Mouse (Mus musculus) heart, embryonic 10.5 days (tissue): Measurements from ENCODE around the gene Sept11. TPM values are rescaled to one million over a fixed set of nuclear protein-coding genes. Genes with fewer than 3 reads are reported as not detected.
A peak's percentile ranks its signal among the peaks of the same experiment; 100 is the strongest.

ENCODE experiments used
- DNase-seq: peaks from one replicate; pipeline ENCODE4 v3.0.0-alpha.2; 2017; ENCODE audit warnings: low spot score
- H3K27ac ChIP-seq: fragments of 300-500 bp; sonication (generic); 2 replicates; pipeline ENCODE4 v1.5.1; 2016; ENCODE audit warnings: mild to moderate bottlenecking
- H3K27me3 ChIP-seq: fragments of 300-500 bp; sonication (generic); 2 replicates; pipeline ENCODE4 v1.6.1; 2016; ENCODE audit warnings: mild to moderate bottlenecking; ENCODE audit not compliant: poor library complexity, insufficient read depth, severe bottlenecking
- H3K36me3 ChIP-seq: fragments of 300-500 bp; sonication (generic); 2 replicates; pipeline ENCODE4 v1.6.1; 2016; ENCODE audit warnings: mild to moderate bottlenecking, moderate library complexity
- H3K4me1 ChIP-seq: fragments of 300-500 bp; sonication (generic); 2 replicates; pipeline ENCODE4 v1.6.1; 2016; ENCODE audit warnings: mild to moderate bottlenecking
- H3K4me3 ChIP-seq: fragments of 300-500 bp; sonication (generic); 2 replicates; pipeline ENCODE4 v1.5.1; 2016; ENCODE audit warnings: mild to moderate bottlenecking, moderate library complexity
- H3K9me3 ChIP-seq: fragments of 300-500 bp; sonication (generic); 2 replicates; pipeline ENCODE4 v1.6.1; 2016; ENCODE audit warnings: mild to moderate bottlenecking, moderate library complexity
- WGBS: fragments of 180-500 bp; shearing (Covaris S2); methylation state at CpG from one replicate; pipeline ENCODE4 v1.1.7; 2016; 5-methylcytosine and 5-hydroxymethylcytosine counted together
- polyA plus RNA-seq: library from polyadenylated mRNA; unstranded; fragments of >200 nt; fragmentation: Nextera tagmentation; extraction: Ambion mirVana; gene quantifications from 2 replicates; pipeline ENCODE4 v1.2.1, GENCODE M21; 2016

Gene Sept11
- polyA plus RNA-seq, 1 experiment from 2014 or later: 153 TPM

DNA sequence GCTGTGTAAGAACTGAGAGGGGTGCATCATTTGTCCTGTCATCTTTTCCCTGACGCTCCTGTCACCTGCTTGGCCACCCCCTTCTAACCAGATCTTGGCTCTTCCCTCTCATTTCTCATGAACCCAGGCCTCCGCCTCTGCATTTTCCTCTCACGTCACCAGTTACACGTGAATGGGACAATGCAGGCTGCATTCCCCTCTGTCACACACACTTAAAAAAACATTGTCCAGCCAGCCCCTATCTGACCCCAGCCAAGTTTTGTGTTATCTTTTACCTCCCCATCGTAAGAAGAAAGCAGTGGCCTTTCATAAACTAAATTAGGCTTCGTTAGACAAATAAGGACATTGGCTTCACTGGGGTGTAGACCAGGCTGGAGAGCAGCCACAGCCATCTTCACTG, 79.3 kb downstream of the Sept11 start:
- DNase-seq: no peak
- WGBS: 45% methylated on average over 6 of the region's 6 CpGs
- H3K36me3 ChIP-seq: peaks cover 65% of the 10 kb centered on the region

DNA sequence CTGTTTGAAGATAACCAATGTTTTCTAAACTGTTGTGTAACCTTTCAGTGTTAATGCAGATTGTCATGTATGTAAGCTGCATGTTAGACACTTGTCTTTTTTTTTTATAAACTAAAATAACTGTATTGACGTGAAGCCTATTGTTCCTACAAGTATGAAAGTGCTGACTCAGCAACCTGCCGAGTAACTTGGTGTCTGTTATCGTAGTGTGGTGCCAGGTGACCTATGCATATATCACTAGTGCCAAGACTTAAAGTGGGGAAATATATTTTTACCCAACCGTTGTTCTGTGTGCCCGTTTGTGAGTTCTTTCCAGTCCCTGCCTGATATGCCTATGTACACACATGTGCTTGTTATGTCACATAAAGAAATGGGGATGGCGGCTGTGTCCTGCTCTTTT, 81.4 kb downstream of the Sept11 start:
- Histone ChIP-seq H3K4me1 (peaks cover 12% of the 10 kb centered on the region; the same call in 1 of the 2 replicates), H3K36me3 (peaks cover 60% of the 10 kb centered on the region), H3K27me3 (no peaks in the 10 kb centered on the region), H3K9me3 (no peaks in the 10 kb centered on the region), H3K4me3 (no peak overlapping the region), H3K27ac (no peak overlapping the region)
- WGBS: 89% methylated on average over 6 of the region's 6 CpGs
- no peak for DNase-seq

More for the DNA sequence above, 79.3 kb downstream of the Sept11 start:
- Histone ChIP-seq H3K27me3 (no peaks in the 10 kb centered on the region), H3K4me1 (peaks cover 12% of the 10 kb centered on the region; the same call in 1 of the 2 replicates), H3K4me3 (no peak overlapping the region), H3K9me3 (no peaks in the 10 kb centered on the region), H3K27ac (peak overlapping the region; percentile 33; the same call in 1 of the 2 replicates)

DNA sequence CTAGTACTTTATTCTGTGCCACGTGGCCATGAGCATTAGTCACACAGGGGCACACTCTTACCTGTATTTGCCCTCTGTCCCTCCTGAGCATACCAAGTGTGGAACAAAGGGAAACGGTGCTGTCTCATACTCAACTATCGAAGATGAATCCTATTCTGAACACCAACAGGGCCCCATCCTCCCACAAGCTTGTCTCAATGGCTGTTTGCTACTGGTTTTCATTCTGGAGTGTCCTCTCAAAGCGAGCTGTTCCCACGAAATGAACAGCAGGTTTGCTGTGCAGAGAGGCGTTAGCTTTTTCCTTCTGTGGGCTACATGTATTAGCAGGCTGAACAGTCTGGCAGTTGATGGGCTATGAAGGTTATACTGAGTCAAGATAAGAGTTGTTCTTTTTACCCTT, 85.4 kb downstream of the Sept11 start:
- no peak overlapping the region for H3K27ac ChIP-seq
- 87% methylated on average over 6 of the region's 6 CpGs for WGBS
- peaks cover 54% of the 10 kb centered on the region for H3K36me3 ChIP-seq
- no peaks in the 10 kb centered on the region for H3K4me1 ChIP-seq
- H3K9me3 ChIP-seq: no peaks in the 10 kb centered on the region
- no peak for DNase-seq
- no peak overlapping the region for H3K4me3 ChIP-seq
- no peaks in the 10 kb centered on the region for H3K27me3 ChIP-seq

DNA sequence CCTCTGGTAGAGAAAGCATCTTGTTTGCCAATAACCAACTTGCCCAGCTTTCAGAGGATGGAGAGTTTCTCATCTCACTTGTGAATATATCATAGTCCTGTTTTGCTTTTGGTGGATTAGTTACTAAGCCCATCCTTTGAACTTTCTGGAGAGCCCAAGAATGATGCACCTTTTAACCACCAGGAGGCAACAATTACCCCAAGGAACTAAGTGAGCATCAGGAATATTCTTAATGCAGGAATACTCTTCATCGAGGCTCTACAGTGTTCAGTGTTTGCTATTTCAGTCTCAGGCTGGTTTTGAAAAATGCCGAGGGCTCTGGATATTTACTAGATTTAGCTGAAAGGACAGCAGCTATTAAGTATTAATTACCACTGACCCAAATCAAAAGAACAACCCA, 87.0 kb downstream of the Sept11 start:
- Histone ChIP-seq H3K9me3 (no peaks in the 10 kb centered on the region), H3K36me3 (peaks cover 58% of the 10 kb centered on the region), H3K27me3 (no peaks in the 10 kb centered on the region), H3K4me1 (no peaks in the 10 kb centered on the region), H3K27ac (no peak overlapping the region), H3K4me3 (no peak overlapping the region)
- no peak for DNase-seq
- 60% methylated on average over 2 of the region's 2 CpGs for WGBS

DNA sequence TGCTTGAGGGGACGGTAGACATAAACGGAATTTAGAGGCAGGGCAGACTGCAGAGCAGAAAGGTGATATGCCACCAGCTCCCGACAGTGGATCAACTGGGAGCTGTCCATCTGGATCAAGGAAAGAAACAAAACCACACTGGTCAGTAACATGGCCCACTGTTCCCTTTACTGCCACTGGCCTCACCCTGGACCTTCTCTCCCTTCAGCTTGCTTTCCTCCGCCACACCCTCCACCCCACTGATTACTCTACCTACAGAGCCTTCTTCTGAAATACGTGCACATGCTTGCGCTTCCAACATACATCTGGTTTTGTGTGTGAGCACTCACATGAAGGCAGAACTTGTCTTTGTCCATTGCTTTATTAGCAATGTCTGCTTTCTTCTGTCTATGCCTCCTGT, 90.1 kb downstream of the Sept11 start:
- 88% methylated on average over 6 of the region's 6 CpGs for WGBS
- Histone ChIP-seq H3K27ac (no peak overlapping the region), H3K4me1 (no peaks in the 10 kb centered on the region), H3K9me3 (no peaks in the 10 kb centered on the region), H3K27me3 (no peaks in the 10 kb centered on the region), H3K4me3 (no peak overlapping the region), H3K36me3 (peaks cover 68% of the 10 kb centered on the region)
- DNase-seq: no peak

DNA sequence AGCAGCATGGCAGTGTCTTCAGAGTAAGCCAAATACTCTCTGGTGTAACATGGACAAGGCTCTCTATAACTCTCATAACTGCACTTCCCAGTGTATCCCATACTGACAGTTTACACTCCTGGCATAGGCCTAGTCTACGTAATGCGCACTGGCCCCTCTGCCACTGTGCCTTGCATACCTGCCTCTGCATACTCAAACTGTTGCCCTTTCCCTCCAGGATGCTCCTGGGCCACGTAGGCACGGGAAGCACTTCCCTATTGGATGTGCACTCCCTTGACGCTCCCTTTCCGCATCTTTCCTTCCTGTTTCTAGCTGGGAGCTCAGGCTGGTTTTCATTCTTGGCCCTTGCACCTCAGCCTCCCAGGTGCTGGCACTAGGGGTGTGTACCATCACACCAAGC, 91.3 kb downstream of the Sept11 start:
- no peak for DNase-seq
- Histone ChIP-seq H3K9me3 (no peaks in the 10 kb centered on the region), H3K27me3 (no peaks in the 10 kb centered on the region), H3K36me3 (peaks cover 76% of the 10 kb centered on the region), H3K4me1 (no peaks in the 10 kb centered on the region), H3K4me3 (no peak overlapping the region), H3K27ac (no peak overlapping the region)
- WGBS: 84% methylated on average over 6 of the region's 6 CpGs

DNA sequence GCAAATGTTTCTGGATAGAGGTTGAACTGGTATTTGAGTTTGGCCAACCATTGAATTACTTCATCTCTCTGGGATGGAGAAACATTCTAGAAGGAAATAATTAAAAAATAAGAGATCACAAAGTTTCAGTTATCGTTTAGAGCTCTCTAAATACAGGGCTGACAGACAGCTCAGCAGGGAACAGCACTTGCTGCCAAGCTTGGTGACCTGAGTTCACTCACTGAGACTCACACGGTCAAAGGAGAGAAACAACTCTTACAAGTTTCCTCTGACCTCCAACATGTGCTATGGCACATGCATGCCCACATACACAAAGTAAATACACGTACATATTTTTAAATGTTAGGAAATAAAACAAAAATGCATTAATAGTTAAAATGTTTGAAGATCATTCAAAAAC, 96.4 kb downstream of the Sept11 start:
- 82% methylated on average over 3 of the region's 3 CpGs for WGBS
- H3K9me3 ChIP-seq: no peaks in the 10 kb centered on the region
- no peak overlapping the region for H3K4me3 ChIP-seq
- H3K4me1 ChIP-seq: no peaks in the 10 kb centered on the region
- peaks cover 54% of the 10 kb centered on the region for H3K36me3 ChIP-seq
- no peak overlapping the region for H3K27ac ChIP-seq
- DNase-seq: no peak
- no peaks in the 10 kb centered on the region for H3K27me3 ChIP-seq

DNA sequence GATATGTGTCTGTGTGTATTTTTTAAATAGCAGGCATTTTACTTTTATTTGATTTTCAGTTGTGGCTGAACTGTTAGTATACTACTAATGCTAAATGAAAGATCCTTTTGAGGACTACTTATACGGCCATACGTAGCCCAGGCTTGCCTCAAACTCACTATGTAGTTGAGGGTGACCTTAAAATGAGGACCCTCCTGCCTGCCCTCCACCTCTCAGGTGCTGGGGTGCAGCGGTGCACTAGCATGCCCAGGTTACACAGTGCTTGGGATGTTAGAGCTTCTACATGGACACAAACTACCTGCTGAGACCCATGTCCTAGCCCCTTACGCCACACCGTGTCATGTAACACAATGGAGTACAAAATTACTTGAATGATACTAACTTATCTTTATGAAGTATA, 97.2 kb downstream of the Sept11 start:
- 92% methylated on average over 5 of the region's 5 CpGs for WGBS
- H3K4me3 ChIP-seq: no peak overlapping the region
- no peak for DNase-seq
- no peak overlapping the region for H3K27ac ChIP-seq
- no peaks in the 10 kb centered on the region for H3K4me1 ChIP-seq
- peaks cover 49% of the 10 kb centered on the region for H3K36me3 ChIP-seq
- no peaks in the 10 kb centered on the region for H3K27me3 ChIP-seq
- H3K9me3 ChIP-seq: no peaks in the 10 kb centered on the region

DNA sequence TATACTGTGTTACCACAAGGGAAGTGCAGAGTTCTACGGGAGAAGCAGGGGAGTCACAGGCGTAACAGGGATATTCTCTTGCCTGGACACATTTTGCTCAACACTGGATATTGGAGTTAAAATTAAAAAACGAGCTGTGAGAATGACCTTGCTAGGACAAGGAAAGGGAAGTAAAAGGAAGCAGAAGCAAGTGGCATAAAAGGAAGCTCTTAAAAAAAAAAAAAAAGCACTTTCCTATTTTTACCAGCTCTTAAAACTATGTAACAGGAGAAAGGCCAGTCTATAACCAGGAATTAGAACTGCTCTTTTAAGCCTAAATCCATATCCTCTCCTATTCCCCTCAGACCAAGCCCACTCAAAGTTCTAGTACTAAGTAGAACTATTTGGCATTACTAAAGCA, 105.0 kb downstream of the Sept11 start:
- 81% methylated on average over 3 of the region's 3 CpGs for WGBS
- H3K27ac ChIP-seq: no peak overlapping the region
- no peaks in the 10 kb centered on the region for H3K4me1 ChIP-seq
- H3K36me3 ChIP-seq: peaks cover 54% of the 10 kb centered on the region
- no peaks in the 10 kb centered on the region for H3K9me3 ChIP-seq
- DNase-seq: no peak
- H3K27me3 ChIP-seq: no peaks in the 10 kb centered on the region
- H3K4me3 ChIP-seq: no peak overlapping the region

DNA sequence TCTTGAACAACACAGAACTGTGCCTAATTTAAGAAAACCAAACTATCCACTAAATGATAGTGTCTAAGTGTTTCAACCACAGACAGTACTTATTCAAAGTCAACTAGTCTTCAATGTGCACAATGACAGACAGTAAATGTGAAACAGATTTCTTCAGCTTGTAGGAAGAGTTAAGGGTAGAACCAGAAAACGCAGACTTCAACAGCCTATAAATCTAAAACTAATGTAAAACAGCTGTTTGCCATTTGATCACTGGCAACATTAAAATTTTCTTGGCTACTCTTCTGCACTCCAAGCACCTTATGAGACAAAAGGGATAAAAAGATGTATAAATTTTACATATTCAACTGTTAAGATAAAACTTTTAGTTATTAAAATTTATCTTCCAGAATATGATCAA, 107.9 kb downstream of the Sept11 start:
- H3K36me3 ChIP-seq: peaks cover 49% of the 10 kb centered on the region

DNA sequence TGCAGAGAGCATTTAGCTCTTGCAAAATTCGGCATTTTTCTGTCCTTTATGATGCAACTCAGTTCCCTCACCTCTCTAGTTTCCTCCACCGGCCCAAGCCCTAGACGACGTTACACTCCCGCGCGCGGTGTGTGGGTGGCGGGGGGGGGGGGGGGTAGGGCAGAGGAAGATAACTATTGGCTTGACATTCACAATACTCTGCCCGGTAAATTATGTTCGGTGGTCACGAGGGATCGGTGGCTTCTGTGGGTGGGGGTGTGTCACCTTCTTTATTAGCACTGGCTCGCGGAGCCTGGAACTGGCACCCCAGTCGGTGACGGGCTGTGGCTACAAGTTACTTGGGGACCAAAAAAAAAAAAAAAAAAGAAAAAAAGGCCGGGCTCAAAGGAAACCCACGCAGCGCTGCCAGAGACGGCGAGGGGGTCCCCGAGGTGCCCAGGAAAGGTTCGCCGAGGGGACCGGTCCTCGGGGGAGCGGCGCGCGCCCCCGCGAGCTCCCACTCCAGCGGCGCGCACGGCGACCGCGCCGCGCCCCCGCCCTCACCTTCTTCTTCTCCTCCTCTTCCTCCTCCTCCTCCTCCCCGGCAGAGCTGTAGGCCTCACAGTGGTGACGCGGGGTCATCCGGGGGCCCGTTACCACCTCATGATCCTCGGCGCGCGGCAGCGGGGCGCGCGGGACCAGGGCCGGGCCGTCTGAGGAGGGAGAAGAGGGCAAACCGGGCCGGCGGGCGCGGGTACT, 112.3 kb downstream of the Sept11 start:
- Histone ChIP-seq H3K27me3 (no peaks in the 10 kb centered on the region), H3K27ac (peak overlapping the region; percentile 98), H3K4me1 (peaks cover 10% of the 10 kb centered on the region; the same call in 1 of the 2 replicates), H3K4me3 (peak overlapping the region; percentile 91), H3K36me3 (peaks cover 15% of the 10 kb centered on the region), H3K9me3 (no peaks in the 10 kb centered on the region)
- under 1% methylated on average over 47 of the region's 63 CpGs for WGBS
- peak; percentile 75 for DNase-seq

More for the DNA sequence above, 107.9 kb downstream of the Sept11 start:
- Histone ChIP-seq H3K9me3 (no peaks in the 10 kb centered on the region), H3K4me3 (no peak overlapping the region), H3K27me3 (no peaks in the 10 kb centered on the region), H3K4me1 (peaks cover 5% of the 10 kb centered on the region; the same call in 1 of the 2 replicates), H3K27ac (no peak overlapping the region)
- DNase-seq: no peak
- 87% methylated on average over 1 of the region's 1 CpGs for WGBS

DNA sequence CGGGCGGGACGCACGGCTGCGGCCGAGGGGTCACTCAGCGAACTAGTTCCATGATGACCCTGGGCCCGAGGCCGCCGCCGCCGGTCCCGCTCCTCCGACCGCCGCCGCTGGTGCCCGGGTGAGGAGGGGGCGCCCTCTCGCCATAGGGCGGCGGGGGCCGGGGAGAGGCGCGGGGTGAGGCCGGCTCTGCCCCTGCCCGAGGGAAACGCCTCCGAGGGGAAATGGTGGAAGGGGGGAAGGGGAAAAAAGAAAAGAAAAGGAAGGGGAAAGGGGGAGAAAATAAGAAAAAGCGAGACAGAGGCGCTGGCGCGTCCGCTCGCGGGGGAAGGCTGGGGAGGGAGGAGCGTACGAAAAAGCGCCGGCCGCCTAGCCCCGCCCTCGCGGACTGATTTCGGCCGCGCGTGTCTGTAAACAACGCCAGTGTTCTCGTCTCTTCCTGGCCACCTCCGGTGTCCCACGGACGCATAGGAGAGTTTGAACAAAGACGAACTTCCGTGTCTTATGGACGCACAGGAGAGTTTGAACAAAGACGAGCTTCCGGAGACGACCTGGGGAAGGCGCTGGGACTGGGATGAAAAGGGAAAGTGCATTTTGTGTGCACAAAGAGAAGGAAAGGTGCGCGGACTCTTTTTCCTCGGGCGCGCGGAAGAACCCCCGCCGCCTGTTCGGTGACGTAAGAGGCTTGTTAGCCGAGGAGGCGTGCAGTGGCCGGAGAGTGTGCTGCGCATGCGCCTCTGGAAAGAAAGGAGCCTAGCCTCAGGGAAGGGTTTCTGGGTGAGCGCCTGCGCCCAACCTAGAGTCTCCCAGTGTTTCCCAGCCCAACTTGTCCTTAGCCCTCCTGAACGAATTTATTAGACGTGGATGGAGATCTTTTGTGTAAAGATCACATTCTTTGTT, 113.1 kb downstream of the Sept11 start, which contains the start of the genes Ccni and 2010109A12Rik:
Ccni (minus strand) TSS at position 387 of the 897 bp plus-strand sequence.
2010109A12Rik (plus strand) TSS at position 410 of the 897 bp plus-strand sequence.
- Histone ChIP-seq H3K9me3 (no peaks in the 10 kb centered on the region), H3K36me3 (peaks cover 7% of the 10 kb centered on the region), H3K27ac (peak within 1 kb of the TSS; percentile 98), H3K4me3 (peak within 1 kb of the TSS; percentile 91), H3K27me3 (no peaks in the 10 kb centered on the region), H3K4me1 (peaks cover 10% of the 10 kb centered on the region; the same call in 1 of the 2 replicates)
- under 1% methylated on average over 79 of the region's 79 CpGs for WGBS
- DNase-seq: peak; percentile 97

DNA sequence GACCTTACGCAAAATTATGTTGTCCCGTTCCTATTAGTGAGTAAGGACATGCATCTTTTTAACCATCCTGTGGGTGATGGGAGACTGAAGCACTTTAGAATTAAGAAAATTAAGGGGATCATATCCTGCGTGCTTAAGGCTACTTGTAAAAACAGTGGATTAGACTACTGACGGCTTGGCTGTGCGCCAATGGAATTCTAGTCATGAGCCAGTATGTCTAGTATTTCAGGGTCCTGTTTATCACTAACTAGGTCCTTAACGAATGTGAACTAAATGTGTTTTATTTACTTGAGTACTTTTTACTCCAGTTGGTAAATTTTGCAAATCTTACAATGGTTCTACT, 113.7 kb downstream of the Sept11 start:
- no peaks in the 10 kb centered on the region for H3K9me3 ChIP-seq
- H3K27ac ChIP-seq: peak overlapping the region; percentile 98
- peaks cover 10% of the 10 kb centered on the region; the same call in 1 of the 2 replicates for H3K4me1 ChIP-seq
- H3K36me3 ChIP-seq: peaks cover 1% of the 10 kb centered on the region; the same call in 1 of the 2 replicates
- DNase-seq: no peak
- no peaks in the 10 kb centered on the region for H3K27me3 ChIP-seq
- WGBS: 8% methylated on average over 6 of the region's 6 CpGs
- peak overlapping the region; percentile 91 for H3K4me3 ChIP-seq
